Mouse (Mus musculus) neural tube, embryonic 15.5 days (tissue): ENCODE results near the gene Sept9. TPM values are rescaled to one million over a fixed set of nuclear protein-coding genes. Genes with fewer than 3 reads are reported as not detected.

Source experiments
- ATAC-seq: fragments of 200-750 bp; cut with Nextera tagmentation; 2 replicates; pipeline ENCODE4 v1.8.0; 2017; ENCODE audit warnings: mild to moderate bottlenecking, moderate TSS enrichment, moderate library complexity; ENCODE audit not compliant: low FRiP score
- H3K27ac ChIP-seq: fragments of 300-500 bp; sonication (generic); replicated peaks from 2 replicates; pipeline ENCODE4 v1.5.1; 2015; ENCODE audit warnings: mild to moderate bottlenecking, inconsistent platforms
- H3K27me3 ChIP-seq: fragments of 300-500 bp; sonication (generic); replicated peaks from 2 replicates; pipeline ENCODE4 v1.6.1; 2015; ENCODE audit warnings: inconsistent platforms
- H3K36me3 ChIP-seq: fragments of 300-500 bp; sonication (generic); 2 replicates; pipeline ENCODE4 v1.6.1; 2015; ENCODE audit warnings: inconsistent platforms
- H3K4me1 ChIP-seq: fragments of 300-500 bp; sonication (generic); 2 replicates; pipeline ENCODE4 v1.6.1; 2015; ENCODE audit warnings: inconsistent platforms
- H3K4me2 ChIP-seq: fragments of 300-500 bp; sonication (generic); 2 replicates; pipeline ENCODE4 v1.6.1; 2015; ENCODE audit warnings: inconsistent platforms, mild to moderate bottlenecking, moderate library complexity
- H3K4me3 ChIP-seq: fragments of 300-500 bp; sonication (generic); replicated peaks from 2 replicates; pipeline ENCODE4 v1.5.1; 2015; ENCODE audit warnings: mild to moderate bottlenecking, inconsistent platforms
- H3K9ac ChIP-seq: fragments of 300-500 bp; sonication (generic); replicated peaks from 2 replicates; pipeline ENCODE4 v1.6.1; 2015; ENCODE audit warnings: mild to moderate bottlenecking, inconsistent platforms
- H3K9me3 ChIP-seq: fragments of 300-500 bp; sonication (generic); replicated peaks from 2 replicates; pipeline ENCODE4 v1.6.1; 2016; ENCODE audit warnings: inconsistent platforms
- WGBS: fragments of 180-500 bp; shearing (Covaris S2); methylation state at CpG from one replicate; pipeline ENCODE4 v1.1.7; 2015; ENCODE audit warnings: mixed read lengths; 5-methylcytosine and 5-hydroxymethylcytosine counted together
- polyA plus RNA-seq: library from polyadenylated mRNA; unstranded; fragments of >200 nt; fragmentation: Nextera tagmentation; extraction: Ambion mirVana; gene quantifications from 2 replicates; pipeline ENCODE4 v1.2.1, GENCODE M21; 2015

The Sept9 gene
- polyA plus RNA-seq, 1 experiment from 2014 or later, result 92.2 TPM

DNA sequence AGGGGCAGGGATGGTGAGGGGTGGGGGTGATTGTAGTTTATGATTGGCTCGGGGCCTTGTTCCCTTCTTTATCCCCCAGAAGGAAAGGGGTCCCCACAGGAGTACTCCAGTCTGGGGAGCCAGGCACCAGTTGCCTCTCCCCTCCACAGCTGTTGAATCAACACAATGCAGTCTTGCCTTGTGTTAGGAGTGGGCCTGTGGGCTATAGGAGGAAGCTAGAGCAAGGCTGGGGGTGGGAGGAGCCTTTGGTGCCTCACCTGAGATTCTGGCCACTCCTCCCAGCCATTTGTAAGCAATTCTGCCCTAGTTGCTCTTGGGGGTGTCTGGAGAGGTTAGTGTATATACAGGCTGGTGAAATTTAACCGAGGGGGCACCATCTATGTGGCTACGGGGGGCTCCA is 88.3 kb downstream of the Sept9 start:
- no peak overlapping the region for H3K4me3 ChIP-seq
- H3K9ac ChIP-seq, result no peak overlapping the region
- no peaks in the 10 kb centered on the region; the same call in 1 of the 2 replicates for H3K36me3 ChIP-seq
- no peak overlapping the region for H3K27ac ChIP-seq
- ATAC-seq, result no peak
- H3K4me2 ChIP-seq, result no peak overlapping the region
- no peaks in the 10 kb centered on the region for H3K9me3 ChIP-seq
- H3K27me3 ChIP-seq, result no peaks in the 10 kb centered on the region
- peaks cover 22% of the 10 kb centered on the region for H3K4me1 ChIP-seq
- 90% methylated on average over 3 of the region's 3 CpGs for WGBS

DNA sequence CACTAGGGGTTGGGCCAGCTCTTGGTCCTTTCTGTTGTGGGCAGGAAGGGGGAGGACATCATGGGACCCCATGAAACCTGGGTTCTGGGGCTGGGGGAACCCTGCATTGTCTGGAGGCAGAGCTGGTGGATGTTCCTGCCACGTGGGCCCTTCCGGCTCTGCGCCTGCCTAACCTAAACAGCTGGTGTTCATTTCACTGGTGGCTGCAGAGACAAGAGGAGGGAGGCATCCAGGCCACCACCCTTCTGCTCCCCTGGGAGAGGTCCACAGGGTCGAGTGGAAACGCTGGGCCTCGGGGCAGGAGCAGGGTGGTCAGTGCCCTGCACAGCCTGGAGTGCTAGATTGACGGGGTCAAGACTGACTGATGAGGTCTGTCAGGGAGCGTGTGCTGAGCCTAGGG is 89.3 kb downstream of the Sept9 start:
- Histone ChIP-seq H3K9me3 (no peaks in the 10 kb centered on the region), H3K9ac (no peak overlapping the region), H3K4me1 (peaks cover 21% of the 10 kb centered on the region), H3K36me3 (no peaks in the 10 kb centered on the region; the same call in 1 of the 2 replicates), H3K4me3 (no peak overlapping the region), H3K4me2 (no peak overlapping the region), H3K27ac (no peak overlapping the region), H3K27me3 (no peaks in the 10 kb centered on the region)
- ATAC-seq, result no peak
- WGBS, result 85% methylated on average over 8 of the region's 8 CpGs

DNA sequence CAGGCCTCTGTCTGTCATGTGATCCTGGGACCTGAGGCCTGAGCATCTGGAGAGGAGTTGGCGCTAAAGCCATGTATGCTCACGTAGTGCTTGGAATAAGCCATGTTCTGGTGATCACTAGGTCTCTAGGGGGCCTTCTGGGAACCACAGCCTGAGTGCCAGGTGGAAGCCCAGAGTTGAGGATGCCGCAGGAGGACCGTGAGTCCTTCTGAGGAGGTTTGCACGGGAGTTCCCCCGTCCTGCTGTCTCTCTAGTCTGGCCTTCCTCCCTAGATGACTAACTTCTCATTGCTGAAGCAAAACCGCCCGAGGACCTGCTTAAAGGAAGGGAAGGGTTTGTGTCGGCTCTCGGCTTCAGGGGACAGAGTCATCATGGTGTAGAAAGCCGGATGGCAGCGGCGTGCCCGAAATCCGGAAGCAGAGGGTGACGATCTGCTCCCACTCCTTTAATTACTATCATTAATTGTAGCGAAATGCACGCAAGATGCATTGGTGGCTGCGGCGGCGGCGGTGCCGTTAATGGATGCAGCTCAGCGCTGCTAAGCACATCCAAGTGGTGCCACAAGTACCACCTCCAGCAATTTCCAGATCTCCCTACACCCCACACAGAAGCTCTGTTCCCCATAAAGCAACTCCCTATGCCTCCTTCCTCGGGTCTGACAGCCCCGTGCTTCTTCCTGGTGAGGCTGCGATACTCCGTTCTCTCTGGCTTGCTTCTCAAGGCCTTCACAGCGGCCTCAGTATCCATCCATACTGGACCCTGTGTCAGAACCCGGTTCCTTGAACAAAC is 92.0 kb downstream of the Sept9 start:
- H3K27me3 ChIP-seq, result no peaks in the 10 kb centered on the region
- H3K36me3 ChIP-seq, result no peaks in the 10 kb centered on the region; the same call in 1 of the 2 replicates
- 87% methylated on average over 30 of the region's 30 CpGs for WGBS
- H3K9ac ChIP-seq, result no peak overlapping the region
- no peak overlapping the region for H3K4me2 ChIP-seq
- no peak overlapping the region for H3K27ac ChIP-seq
- no peak overlapping the region for H3K4me3 ChIP-seq
- peaks cover 17% of the 10 kb centered on the region for H3K4me1 ChIP-seq
- ATAC-seq, result no peak
- no peaks in the 10 kb centered on the region for H3K9me3 ChIP-seq

GRCm38 (mm10) chr11:117292446-117292845 is 93.0 kb downstream of the Sept9 start:
- Histone ChIP-seq H3K27me3 (no peaks in the 10 kb centered on the region), H3K4me2 (no peak overlapping the region), H3K27ac (no peak overlapping the region), H3K9me3 (no peaks in the 10 kb centered on the region), H3K36me3 (no peaks in the 10 kb centered on the region; the same call in 1 of the 2 replicates), H3K9ac (no peak overlapping the region), H3K4me1 (peaks cover 25% of the 10 kb centered on the region), H3K4me3 (no peak overlapping the region)
- ATAC-seq, result no peak
- 88% methylated on average over 11 of the region's 11 CpGs for whole genome bisulfite sequencing

- no peak overlapping the region for H3K27ac ChIP-seq
- no peaks in the 10 kb centered on the region for H3K9me3 ChIP-seq
- H3K36me3 ChIP-seq, result no peaks in the 10 kb centered on the region; the same call in 1 of the 2 replicates
- WGBS, result 56% methylated on average over 6 of the region's 7 CpGs
- H3K27me3 ChIP-seq, result no peaks in the 10 kb centered on the region
- H3K9ac ChIP-seq, result no peak overlapping the region
- H3K4me3 ChIP-seq, result no peak overlapping the region
- no peak overlapping the region for H3K4me2 ChIP-seq
- ATAC-seq, result 0 out of 2 replicates have a peak, but pooled peaks have one; percentile 29
- H3K4me1 ChIP-seq, result peaks cover 25% of the 10 kb centered on the region
These were observed 95.8 kb downstream of the Sept9 start for GRCm38 (mm10) chr11:117295266-117295665.

DNA sequence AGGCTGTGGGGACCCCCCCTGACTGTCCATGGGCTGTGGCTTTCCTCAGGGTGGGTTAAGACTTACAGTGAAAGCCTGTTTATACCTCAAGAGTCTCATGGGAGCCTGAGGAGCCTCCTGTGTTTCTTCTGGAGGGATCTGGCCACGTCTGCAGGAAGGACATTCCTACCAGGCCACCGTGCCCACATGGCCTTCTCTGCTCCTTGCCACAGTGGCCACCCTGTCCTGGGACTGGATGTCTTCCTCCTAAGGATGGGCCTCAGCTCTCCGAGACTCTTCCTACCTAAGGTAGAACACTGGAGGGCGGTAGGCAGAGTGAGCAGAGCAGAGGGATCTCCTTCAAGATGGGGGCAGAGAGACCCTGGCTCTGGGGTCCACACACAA is 96.6 kb downstream of the Sept9 start:
- no peak overlapping the region for H3K4me2 ChIP-seq
- peak; percentile 40; the same call in 1 of the 2 replicates for ATAC-seq
- H3K4me1 ChIP-seq, result peaks cover 25% of the 10 kb centered on the region
- H3K9ac ChIP-seq, result no peak overlapping the region; the same call in 1 of the 2 replicates
- no peaks in the 10 kb centered on the region for H3K27me3 ChIP-seq
- WGBS, result 52% methylated on average over 4 of the region's 4 CpGs
- no peaks in the 10 kb centered on the region; the same call in 1 of the 2 replicates for H3K36me3 ChIP-seq
- H3K9me3 ChIP-seq, result no peaks in the 10 kb centered on the region
- H3K27ac ChIP-seq, result peak overlapping the region; percentile 39
- H3K4me3 ChIP-seq, result no peak overlapping the region

DNA sequence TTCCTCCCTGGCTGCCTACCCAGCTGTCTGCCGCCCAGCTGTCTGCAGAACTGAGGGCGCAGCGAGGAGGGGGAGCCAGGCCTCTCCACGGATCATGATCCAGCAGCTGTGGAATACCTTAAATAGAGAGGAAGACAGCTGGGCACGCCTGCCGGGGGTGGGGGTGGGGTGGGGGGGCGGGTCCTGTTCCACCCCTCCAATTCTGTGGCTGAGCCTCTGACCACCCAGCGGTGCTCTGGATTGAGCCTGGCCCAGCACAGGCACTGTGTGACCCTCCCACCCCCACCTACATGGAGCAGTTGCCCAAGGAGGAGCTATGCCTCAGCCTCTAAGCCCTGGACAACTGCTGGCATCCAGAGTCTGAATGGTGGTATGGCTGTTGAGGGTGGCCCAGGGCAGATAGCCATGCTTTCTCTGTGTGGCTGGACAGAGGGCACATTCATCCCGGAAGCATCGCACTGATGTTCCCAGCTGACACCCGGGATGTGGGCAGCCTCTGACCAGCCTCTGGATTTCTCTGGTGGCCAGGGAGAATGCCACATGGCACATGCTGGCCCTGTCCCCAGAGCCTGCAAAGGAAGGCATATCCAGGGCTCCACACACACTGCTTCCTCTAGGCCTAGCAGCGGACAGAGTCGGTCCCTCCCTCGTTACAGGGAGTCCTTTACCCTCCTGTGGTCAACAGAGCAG is 97.2 kb downstream of the Sept9 start:
- 51% methylated on average over 13 of the region's 14 CpGs for WGBS
- no peaks in the 10 kb centered on the region for H3K36me3 ChIP-seq
- no peak overlapping the region for H3K4me3 ChIP-seq
- H3K4me1 ChIP-seq, result peaks cover 25% of the 10 kb centered on the region
- H3K4me2 ChIP-seq, result no peak overlapping the region
- no peaks in the 10 kb centered on the region for H3K9me3 ChIP-seq
- H3K9ac ChIP-seq, result no peak overlapping the region
- ATAC-seq, result no peak
- H3K27ac ChIP-seq, result peak overlapping the region; percentile 68
- no peaks in the 10 kb centered on the region for H3K27me3 ChIP-seq

DNA sequence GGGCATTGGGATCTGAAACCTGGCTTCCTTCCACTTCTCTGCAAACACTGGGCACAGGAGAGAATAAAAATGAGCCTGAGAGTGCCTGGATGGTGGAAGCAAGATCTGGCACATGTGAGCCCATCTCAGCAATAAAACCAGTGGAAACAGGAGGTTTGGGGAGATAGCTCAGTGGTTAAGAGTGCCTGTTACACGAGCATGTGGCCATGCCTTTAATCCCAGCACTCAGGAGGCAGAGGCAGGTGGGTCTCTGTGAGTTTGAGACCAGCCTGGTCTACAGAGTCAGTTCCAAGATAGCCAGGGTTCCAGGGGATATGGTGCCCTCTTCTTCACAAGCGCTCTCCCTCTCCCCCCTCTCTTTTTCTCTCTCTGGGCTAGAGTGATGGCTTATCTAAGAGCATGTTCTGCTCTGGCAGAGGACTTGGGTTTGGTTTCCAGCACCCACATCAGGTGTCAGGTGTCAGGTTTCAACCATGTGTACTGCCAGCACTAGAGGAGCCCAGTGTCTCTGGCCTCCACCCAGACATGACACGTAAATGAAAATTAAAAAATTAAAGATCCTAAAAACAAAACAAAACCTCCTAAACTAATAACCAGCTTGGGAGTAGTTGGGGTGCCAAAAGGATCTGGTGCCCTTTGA is 97.8 kb downstream of the Sept9 start:
- Histone ChIP-seq H3K36me3 (no peaks in the 10 kb centered on the region), H3K4me1 (peaks cover 26% of the 10 kb centered on the region), H3K4me3 (no peak overlapping the region), H3K9me3 (no peaks in the 10 kb centered on the region), H3K4me2 (no peak overlapping the region), H3K9ac (no peak overlapping the region), H3K27me3 (no peaks in the 10 kb centered on the region), H3K27ac (peak overlapping the region; percentile 68)
- ATAC-seq, result no peak
- 90% methylated on average over 3 of the region's 3 CpGs for WGBS

- H3K36me3 ChIP-seq, result no peaks in the 10 kb centered on the region
- no peak for ATAC-seq
- H3K9me3 ChIP-seq, result no peaks in the 10 kb centered on the region
- H3K4me2 ChIP-seq, result no peak overlapping the region
- H3K27me3 ChIP-seq, result no peaks in the 10 kb centered on the region
- H3K4me3 ChIP-seq, result no peak overlapping the region
- H3K9ac ChIP-seq, result no peak overlapping the region
- 88% methylated on average over 6 of the region's 6 CpGs for WGBS
- H3K4me1 ChIP-seq, result peaks cover 28% of the 10 kb centered on the region
- no peak overlapping the region for H3K27ac ChIP-seq
These were observed 100.3 kb downstream of the Sept9 start for GRCm38 (mm10) chr11:117299741-117300140.

- no peaks in the 10 kb centered on the region for H3K36me3 ChIP-seq
- no peaks in the 10 kb centered on the region for H3K27me3 ChIP-seq
- no peak overlapping the region for H3K9ac ChIP-seq
- H3K9me3 ChIP-seq, result no peaks in the 10 kb centered on the region
- no peak overlapping the region for H3K4me3 ChIP-seq
- no peak overlapping the region for H3K27ac ChIP-seq
- H3K4me2 ChIP-seq, result no peak overlapping the region
- peaks cover 17% of the 10 kb centered on the region for H3K4me1 ChIP-seq
- no peak for ATAC-seq
- 93% methylated on average over 4 of the region's 4 CpGs for WGBS
These were observed 101.3 kb downstream of the Sept9 start for GRCm38 (mm10) chr11:117300809-117301208.

DNA sequence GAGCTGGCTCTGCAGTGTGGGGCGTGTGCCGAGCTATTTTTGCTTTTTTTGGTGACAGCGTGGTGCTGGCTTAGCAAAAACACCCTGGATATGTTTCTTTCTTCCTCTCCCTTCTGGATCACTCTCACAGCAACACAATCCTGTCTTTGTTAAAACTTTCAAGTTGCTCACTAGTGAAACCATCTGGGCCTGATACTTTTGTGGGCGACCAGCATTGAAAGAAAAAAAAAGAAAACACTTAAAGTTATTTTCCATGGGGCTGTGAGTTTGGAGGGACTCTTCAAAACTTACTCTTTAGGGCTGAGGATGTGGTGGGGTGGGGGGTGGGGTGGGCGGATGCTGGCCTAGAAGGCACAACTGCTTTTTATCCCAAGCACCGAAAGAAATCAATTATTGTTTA is 102.3 kb downstream of the Sept9 start:
- WGBS, result 66% methylated on average over 6 of the region's 6 CpGs

More for the DNA sequence above, 102.3 kb downstream of the Sept9 start:
- H3K9me3 ChIP-seq, result no peaks in the 10 kb centered on the region
- no peak overlapping the region for H3K9ac ChIP-seq
- no peak overlapping the region for H3K4me3 ChIP-seq
- H3K27ac ChIP-seq, result no peak overlapping the region
- no peak overlapping the region for H3K4me2 ChIP-seq
- H3K27me3 ChIP-seq, result no peaks in the 10 kb centered on the region
- H3K4me1 ChIP-seq, result peaks cover 12% of the 10 kb centered on the region
- no peaks in the 10 kb centered on the region for H3K36me3 ChIP-seq
- no peak for ATAC-seq
